Mouse (Mus musculus): ENCODE measurements around the gene Lsm4.

Lsm4 gene

GRCm38 (mm10) chr8:70699834-70700554 is 26.9 kb downstream of the Lsm4 start:
- DNase-seq (ENCODE audit: low read depth, low spot score), result peak; percentile 74

GRCm38 (mm10) chr8:70700555-70700922 is 27.5 kb downstream of the Lsm4 start:
- peak; percentile 96 for DNase-seq (ENCODE audit: low read depth, low spot score)

- no peak for DNase-seq (ENCODE audit: low read depth, low spot score)
Observed at GRCm38 (mm10) chr8:70701048-70701981, 28.3 kb downstream of the Lsm4 start.

- DNase-seq (ENCODE audit: low read depth, low spot score), result no peak
Observed at GRCm38 (mm10) chr8:70701982-70702841, 29.2 kb downstream of the Lsm4 start.

- DNase-seq (ENCODE audit: low read depth, low spot score), result no peak
Observed at GRCm38 (mm10) chr8:70702842-70703182, 29.8 kb downstream of the Lsm4 start.

GRCm38 (mm10) chr8:70703287-70703686 is 30.2 kb downstream of the Lsm4 start, which contains the start of gene Iqcn:
Gene Iqcn (plus strand): TSS chr8:70703457.
- DNase-seq (ENCODE audit: low read depth, low spot score), result no peak

- no peak for DNase-seq (ENCODE audit: low read depth, low spot score)
Observed at GRCm38 (mm10) chr8:70708281-70708680, 35.2 kb downstream of the Lsm4 start.

- DNase-seq (ENCODE audit: low read depth, low spot score), result no peak
Observed at GRCm38 (mm10) chr8:70709794-70710193, 36.7 kb downstream of the Lsm4 start.

GRCm38 (mm10) chr8:70710296-70710695 is 37.2 kb downstream of the Lsm4 start:
- no peak for DNase-seq (ENCODE audit: low read depth, low spot score)

- DNase-seq (ENCODE audit: low read depth, low spot score), result no peak
Observed at GRCm38 (mm10) chr8:70711041-70711440, 38.0 kb downstream of the Lsm4 start.

GRCm38 (mm10) chr8:70713991-70714390 is 40.9 kb downstream of the Lsm4 start:
- no peak for DNase-seq (ENCODE audit: low read depth, low spot score)

- no peak for DNase-seq (ENCODE audit: low read depth, low spot score)
Observed at GRCm38 (mm10) chr8:70715086-70715485, 42.0 kb downstream of the Lsm4 start.

- peak; percentile 52 for DNase-seq (ENCODE audit: low read depth, low spot score)
Observed at GRCm38 (mm10) chr8:70716521-70717400, 43.7 kb downstream of the Lsm4 start.

- DNase-seq (ENCODE audit: low read depth, low spot score), result peak; percentile 84
Observed at GRCm38 (mm10) chr8:70718297-70718696, 45.2 kb downstream of the Lsm4 start, which contains the start of gene Gm3336. Gene Gm3336 (plus strand): TSS chr8:70718543.

GRCm38 (mm10) chr8:70719796-70720270 is 46.8 kb downstream of the Lsm4 start:
- peak; percentile 56 for DNase-seq (ENCODE audit: low read depth, low spot score)

- peak; percentile 83 for DNase-seq (ENCODE audit: low read depth, low spot score)
Observed at GRCm38 (mm10) chr8:70720739-70721138, 47.7 kb downstream of the Lsm4 start.

GRCm38 (mm10) chr8:70721601-70722000 is 48.6 kb downstream of the Lsm4 start:
- DNase-seq (ENCODE audit: low read depth, low spot score), result no peak

- DNase-seq (ENCODE audit: low read depth, low spot score), result no peak
Observed at GRCm38 (mm10) chr8:70723486-70724210, 50.6 kb downstream of the Lsm4 start, which contains the start of gene Pde4c. Gene Pde4c (plus strand): TSS chr8:70723720.

GRCm38 (mm10) chr8:70724216-70724615 is 51.2 kb downstream of the Lsm4 start:
- DNase-seq (ENCODE audit: low read depth, low spot score), result no peak
